Mouse (Mus musculus): ENCODE data around the gene Tas2r104.

Gene Tas2r104

DNA sequence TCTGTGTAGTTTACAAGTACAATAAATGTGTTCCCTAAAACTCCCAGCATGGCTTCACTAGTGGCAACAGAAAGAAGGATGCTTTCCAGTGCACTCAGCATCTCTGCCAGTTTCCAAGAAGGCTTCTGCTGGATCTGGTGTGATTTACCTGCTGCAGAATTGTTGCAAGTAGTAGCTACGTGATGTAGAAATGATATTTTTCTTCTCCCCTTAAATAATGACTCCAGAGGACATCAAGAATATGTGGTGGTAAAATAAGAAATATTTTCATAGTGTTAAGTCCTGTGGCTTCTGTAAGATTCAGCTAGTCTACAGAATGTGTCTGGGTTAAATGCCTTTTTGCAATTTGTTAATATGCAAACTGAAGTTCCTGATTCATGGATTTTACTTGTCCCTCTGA lies at the start of gene Tas2r104:
Gene Tas2r104 (minus strand): TSS at position 101 of the 400 bp plus-strand sequence.
- no peak for DNase-seq (ENCODE audit: low spot score)

DNA sequence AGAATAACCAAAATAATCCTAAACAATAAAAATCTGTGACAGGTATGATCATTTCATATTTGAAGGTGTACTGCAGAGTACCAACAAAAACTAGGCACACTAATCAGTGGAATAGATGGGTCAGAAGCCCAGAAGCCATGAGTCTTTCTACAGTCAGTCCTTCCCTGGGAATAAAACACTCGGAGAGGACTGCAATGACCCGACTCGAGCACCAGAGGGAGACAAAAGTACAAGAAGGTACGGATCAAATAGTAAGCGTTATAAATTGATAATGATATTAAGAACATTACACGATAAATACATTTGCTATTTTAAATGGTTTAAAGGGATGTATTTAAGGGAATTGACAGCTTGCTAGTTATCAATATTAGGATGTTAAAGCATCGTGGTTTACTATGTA lies 27.3 kb upstream of the Tas2r104 start:
- DNase-seq (ENCODE audit: low spot score): no peak

DNA sequence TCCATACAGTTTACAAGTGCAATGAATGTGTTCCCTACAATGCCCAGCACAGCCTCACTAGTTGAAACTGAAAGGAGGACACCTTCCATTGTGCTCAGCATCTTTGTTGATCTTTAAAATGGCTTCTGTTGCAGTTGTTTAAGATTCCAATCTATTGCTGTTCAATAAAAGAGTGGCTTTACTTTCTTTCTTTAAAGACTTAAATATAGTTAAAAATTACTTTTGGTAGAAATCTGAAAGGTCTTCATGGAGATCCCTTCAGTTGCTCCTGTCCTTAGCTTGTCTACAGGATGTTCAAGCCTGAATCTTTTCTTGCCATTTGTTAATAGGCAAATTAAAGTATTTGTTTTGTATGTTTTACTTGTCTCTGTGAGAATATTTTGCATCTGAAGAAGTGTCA lies 4.4 kb upstream of the Tas2r104 start, which contains the start of gene Tas2r114:
Gene Tas2r114 (minus strand): TSS at position 101 of the 400 bp plus-strand sequence.
- no peak for DNase-seq (ENCODE audit: low spot score)

GRCm38 (mm10) chr6:131687395-131687794 lies 1.9 kb upstream of the Tas2r104 start, which contains the start of gene Tas2r105:
Gene Tas2r105 (minus strand): TSS chr6:131687495.
- DNase-seq (ENCODE audit: low spot score): no peak

DNA sequence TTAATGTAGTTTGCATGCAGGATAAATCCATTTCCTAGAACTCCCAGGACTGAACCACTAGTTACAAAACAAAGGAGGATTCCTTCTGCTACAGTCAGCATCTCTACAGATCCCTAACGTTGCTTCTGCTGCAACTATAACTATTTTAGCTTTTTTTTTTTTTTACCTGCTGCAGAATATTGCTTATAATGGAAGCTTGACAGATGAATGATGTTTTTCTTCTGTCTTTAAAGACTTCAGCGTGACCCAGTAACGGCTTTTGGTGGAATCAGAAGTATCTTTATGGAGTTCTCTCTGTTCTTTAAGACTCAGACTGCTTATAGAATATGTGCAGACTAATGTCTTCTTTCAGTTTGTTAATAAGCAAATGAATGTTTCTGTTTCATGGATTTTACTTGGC lies 6.8 kb downstream of the Tas2r104 start, which contains the start of gene Tas2r106:
Gene Tas2r106 (minus strand): TSS at position 101 of the 400 bp plus-strand sequence.
- DNase-seq (ENCODE audit: low spot score): no peak

GRCm38 (mm10) chr6:131660049-131660448 lies 25.5 kb downstream of the Tas2r104 start, which contains the start of gene Tas2r107:
Gene Tas2r107 (minus strand): TSS chr6:131660149.
- no peak for DNase-seq (ENCODE audit: low spot score)

Measured in testis, postnatal 10 days (tissue).